8 mouse cellular contexts compared by ENCODE assay signal in genomic region chr2:32038661-32039081, GRCm38 (mm10). TPM values are rescaled to one million over a fixed set of nuclear protein-coding genes. Genes with fewer than 3 reads are reported as not detected.
DNase-seq lines count a peak whose midpoint lies in the region.

No protein-coding gene starts in this region.

- intact Hi-C loops in heart, postnatal 14 days (cut with DNase I): loop anchor here (5.0 kb wide), 1 partner anchor 94 kb away; no protein-coding TSS in a partner anchor

- DNase-seq in heart, adult 18-20 months: peak; percentile 49 to 65
- no peak for DNase-seq in heart, postnatal 14 days
- DNase-seq in cerebellum, adult 18-20 months: peak; percentile 50 to 58
- DNase-seq in heart, postnatal 4 days: peak; percentile 27
- DNase-seq in right cerebral cortex, postnatal 10 days (ENCODE audit: low spot score in 2 of 2): peak; percentile 43 to 66
- no peak for DNase-seq in urinary bladder, adult 18-20 months (ENCODE audit: low spot score in 2 of 2)
- DNase-seq in liver: no peak
- DNase-seq in kidney, postnatal 36 days: no peak

RNA-seq across cellular contexts. Expression of gene Fam78a, which starts 46.0 kb away (rescaled TPM):
- 10 to 100 TPM; 15.0 to 23.0 TPM for total RNA-seq in heart, adult 18-20 months (2021)
- total RNA-seq in heart, postnatal 14 days (2021): 10 to 100 TPM; 22.8 to 23.9 TPM
- total RNA-seq in heart, postnatal 4 days (2021): 10 to 100 TPM; 40.9 to 42.5 TPM

RNA-seq across cellular contexts. Expression of gene Plpp7, which starts 56.7 kb away (rescaled TPM):
- total RNA-seq in heart, adult 18-20 months (2021): 10 to 100 TPM; 27.3 to 38.3 TPM
- total RNA-seq in heart, postnatal 14 days (2021): 10 to 100 TPM; 26.1 to 30.9 TPM
- 10 to 100 TPM; 15.7 to 20.5 TPM for total RNA-seq in heart, postnatal 4 days (2021)

Comparison
In these comparisons a context has a peak if more than half of its experiments do, and no peak if none do; other contexts are left out.
1. DNase-seq: peak in heart, adult 18-20 months (2 of 2), cerebellum, adult 18-20 months (2 of 2), heart, postnatal 4 days (single experiment) and right cerebral cortex, postnatal 10 days (2 of 2); none in heart, postnatal 14 days (0 of 2), urinary bladder, adult 18-20 months (0 of 2), liver (single experiment) and kidney, postnatal 36 days (0 of 2).